Mouse (Mus musculus): Measurements from ENCODE around the gene Gm26741. TPM values are rescaled to one million over a fixed set of nuclear protein-coding genes. Genes with fewer than 3 reads are reported as not detected.

Gene Gm26741
- polyA plus RNA-seq, 2 experiments = not detected

GRCm38 (mm10) chr10:52389438-52389837 lies 30.9 kb downstream of the Gm26741 start:
- no peak for ATAC-seq (ENCODE audit: low FRiP score, low read depth)
- Histone ChIP-seq H3K27ac (replicated peaks; ENCODE audit: low read depth, low read length) (no peak overlapping the region), H3K36me3 (ENCODE audit: control insufficient read depth, insufficient read depth, low read length) (no peaks in the 10 kb centered on the region), H3K4me2 (replicated peaks; ENCODE audit: low read depth, low read length, severe bottlenecking) (no peak overlapping the region), H3K9me3 (ENCODE audit: control insufficient read depth, low read length) (no peaks in the 10 kb centered on the region), H3K27me3 (ENCODE audit: control insufficient read depth, insufficient read depth, low read length) (no peaks in the 10 kb centered on the region), H3K9ac (ENCODE audit: low read depth, low read length, severe bottlenecking) (0 out of 2 replicates have a peak overlapping the region, but pooled peaks have one; percentile 28), H3K4me3 (replicated peaks; ENCODE audit: low read length) (no peak overlapping the region), H3K4me1 (ENCODE audit: control insufficient read depth, insufficient read depth, low read length) (no peaks in the 10 kb centered on the region)
- no peak for DNase-seq (ENCODE audit: low spot score)
- WGBS = 35% methylated on average over 3 of the region's 3 CpGs
- TF ChIP-seq POLR2A (IDR thresholded peaks at IDR 0.05; ENCODE audit: borderline replicate concordance, extremely low read depth, insufficient read depth, insufficient read length) = no peak

- no peak for ATAC-seq (ENCODE audit: low FRiP score, low read depth)
- no peaks in the 10 kb centered on the region for H3K4me1 ChIP-seq (ENCODE audit: control insufficient read depth, insufficient read depth, low read length)
- no peak overlapping the region for H3K4me3 ChIP-seq (replicated peaks; ENCODE audit: low read length)
- WGBS = 83% methylated on average over 2 of the region's 2 CpGs
- no peak overlapping the region for H3K4me2 ChIP-seq (replicated peaks; ENCODE audit: low read depth, low read length, severe bottlenecking)
- no peaks in the 10 kb centered on the region for H3K27me3 ChIP-seq (ENCODE audit: control insufficient read depth, insufficient read depth, low read length)
- no peak overlapping the region; the same call in 1 of the 2 replicates for H3K27ac ChIP-seq (replicated peaks; ENCODE audit: low read depth, low read length)
- no peak overlapping the region for H3K9ac ChIP-seq (ENCODE audit: low read depth, low read length, severe bottlenecking)
- no peaks in the 10 kb centered on the region for H3K9me3 ChIP-seq (ENCODE audit: control insufficient read depth, low read length)
- H3K36me3 ChIP-seq (ENCODE audit: control insufficient read depth, insufficient read depth, low read length) = no peaks in the 10 kb centered on the region
- TF ChIP-seq POLR2A (IDR thresholded peaks at IDR 0.05; ENCODE audit: borderline replicate concordance, extremely low read depth, insufficient read depth, insufficient read length) = no peak
- no peak for DNase-seq (ENCODE audit: low spot score)
These were observed 32.6 kb downstream of the Gm26741 start for GRCm38 (mm10) chr10:52391208-52391607.

- H3K4me1 ChIP-seq (ENCODE audit: control insufficient read depth, insufficient read depth, low read length) = no peaks in the 10 kb centered on the region
- no peak overlapping the region for H3K4me3 ChIP-seq (replicated peaks; ENCODE audit: low read length)
- H3K9ac ChIP-seq (ENCODE audit: low read depth, low read length, severe bottlenecking) = no peak overlapping the region
- H3K4me2 ChIP-seq (replicated peaks; ENCODE audit: low read depth, low read length, severe bottlenecking) = no peak overlapping the region
- no peaks in the 10 kb centered on the region for H3K36me3 ChIP-seq (ENCODE audit: control insufficient read depth, insufficient read depth, low read length)
- H3K27ac ChIP-seq (replicated peaks; ENCODE audit: low read depth, low read length) = no peak overlapping the region
- ATAC-seq (ENCODE audit: low FRiP score, low read depth) (no peak), DNase-seq (ENCODE audit: low spot score) (no peak)
- TF ChIP-seq POLR2A (IDR thresholded peaks at IDR 0.05; ENCODE audit: borderline replicate concordance, extremely low read depth, insufficient read depth, insufficient read length) = no peak
- H3K27me3 ChIP-seq (ENCODE audit: control insufficient read depth, insufficient read depth, low read length) = no peaks in the 10 kb centered on the region
- no peaks in the 10 kb centered on the region for H3K9me3 ChIP-seq (ENCODE audit: control insufficient read depth, low read length)
- 90% methylated on average over 3 of the region's 3 CpGs for WGBS
These were observed 38.1 kb downstream of the Gm26741 start for GRCm38 (mm10) chr10:52396647-52397046.

DNA sequence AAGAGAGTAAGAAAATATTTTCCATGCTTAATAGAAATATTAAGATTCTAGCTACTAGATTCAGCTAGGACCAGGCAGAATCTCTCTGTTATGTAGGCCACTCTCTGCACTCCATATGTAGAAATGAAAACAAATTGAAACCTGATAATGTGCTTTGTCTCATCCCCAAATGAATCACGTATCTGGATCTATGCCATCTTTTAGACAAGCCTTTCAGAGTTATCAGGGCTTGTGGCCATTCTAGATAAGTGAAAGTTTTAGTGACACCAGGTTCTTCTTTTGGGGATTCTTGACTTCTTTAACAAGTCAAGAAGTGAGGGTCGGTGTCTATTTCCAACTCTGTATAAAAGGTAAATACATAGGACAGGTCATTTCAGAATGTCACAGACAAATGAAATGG lies 40.1 kb downstream of the Gm26741 start:
- 81% methylated on average over 2 of the region's 2 CpGs for WGBS
- H3K27me3 ChIP-seq (ENCODE audit: control insufficient read depth, insufficient read depth, low read length) = no peaks in the 10 kb centered on the region
- no peaks in the 10 kb centered on the region for H3K36me3 ChIP-seq (ENCODE audit: control insufficient read depth, insufficient read depth, low read length)
- H3K9ac ChIP-seq (ENCODE audit: low read depth, low read length, severe bottlenecking) = no peak overlapping the region
- no peak overlapping the region for H3K4me3 ChIP-seq (replicated peaks; ENCODE audit: low read length)
- H3K27ac ChIP-seq (replicated peaks; ENCODE audit: low read depth, low read length) = no peak overlapping the region
- no peaks in the 10 kb centered on the region for H3K9me3 ChIP-seq (ENCODE audit: control insufficient read depth, low read length)
- H3K4me2 ChIP-seq (replicated peaks; ENCODE audit: low read depth, low read length, severe bottlenecking) = no peak overlapping the region
- no peaks in the 10 kb centered on the region for H3K4me1 ChIP-seq (ENCODE audit: control insufficient read depth, insufficient read depth, low read length)
- ATAC-seq (ENCODE audit: low FRiP score, low read depth) (no peak), DNase-seq (ENCODE audit: low spot score) (no peak)
- TF ChIP-seq POLR2A (IDR thresholded peaks at IDR 0.05; ENCODE audit: borderline replicate concordance, extremely low read depth, insufficient read depth, insufficient read length) = no peak

DNA sequence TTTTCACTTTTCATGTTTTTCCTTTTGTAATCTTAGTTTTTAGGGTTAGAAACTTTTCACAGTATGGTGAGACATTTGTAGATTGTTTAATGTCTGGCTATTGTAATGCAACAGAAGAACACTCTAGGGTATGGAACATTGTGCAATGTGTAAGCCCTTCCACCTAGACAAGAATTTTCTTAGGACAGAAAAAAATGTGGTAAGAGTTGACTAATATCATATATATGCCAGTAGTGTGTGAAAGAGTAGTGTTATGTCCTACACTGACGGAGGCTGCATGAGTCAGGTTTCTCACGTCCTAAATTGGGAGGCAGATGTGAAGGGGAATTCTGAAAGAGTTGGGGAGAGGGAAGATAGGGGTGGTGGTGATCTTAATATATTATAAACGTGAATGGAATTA lies 41.2 kb downstream of the Gm26741 start:
- Histone ChIP-seq H3K4me2 (replicated peaks; ENCODE audit: low read depth, low read length, severe bottlenecking) (no peak overlapping the region), H3K4me1 (ENCODE audit: control insufficient read depth, insufficient read depth, low read length) (no peaks in the 10 kb centered on the region), H3K27ac (replicated peaks; ENCODE audit: low read depth, low read length) (no peak overlapping the region), H3K9ac (ENCODE audit: low read depth, low read length, severe bottlenecking) (no peak overlapping the region), H3K4me3 (replicated peaks; ENCODE audit: low read length) (no peak overlapping the region), H3K9me3 (ENCODE audit: control insufficient read depth, low read length) (no peaks in the 10 kb centered on the region), H3K27me3 (ENCODE audit: control insufficient read depth, insufficient read depth, low read length) (no peaks in the 10 kb centered on the region), H3K36me3 (ENCODE audit: control insufficient read depth, insufficient read depth, low read length) (no peaks in the 10 kb centered on the region)
- 66% methylated on average over 3 of the region's 3 CpGs for WGBS
- no peak for ATAC-seq (ENCODE audit: low FRiP score, low read depth)
- no peak for TF ChIP-seq POLR2A (IDR thresholded peaks at IDR 0.05; ENCODE audit: borderline replicate concordance, extremely low read depth, insufficient read depth, insufficient read length)
- no peak for DNase-seq (ENCODE audit: low spot score)

GRCm38 (mm10) chr10:52405160-52405559 lies 46.6 kb downstream of the Gm26741 start:
- H3K4me1 ChIP-seq (ENCODE audit: control insufficient read depth, insufficient read depth, low read length) = no peaks in the 10 kb centered on the region
- no peak for ATAC-seq (ENCODE audit: low FRiP score, low read depth)
- no peaks in the 10 kb centered on the region for H3K9me3 ChIP-seq (ENCODE audit: control insufficient read depth, low read length)
- WGBS = 88% methylated on average over 13 of the region's 13 CpGs
- H3K36me3 ChIP-seq (ENCODE audit: control insufficient read depth, insufficient read depth, low read length) = no peaks in the 10 kb centered on the region
- no peak overlapping the region for H3K4me2 ChIP-seq (replicated peaks; ENCODE audit: low read depth, low read length, severe bottlenecking)
- no peak overlapping the region for H3K4me3 ChIP-seq (replicated peaks; ENCODE audit: low read length)
- TF ChIP-seq POLR2A (IDR thresholded peaks at IDR 0.05; ENCODE audit: borderline replicate concordance, extremely low read depth, insufficient read depth, insufficient read length) = no peak
- H3K27me3 ChIP-seq (ENCODE audit: control insufficient read depth, insufficient read depth, low read length) = no peaks in the 10 kb centered on the region
- DNase-seq (ENCODE audit: low spot score) = no peak
- no peak overlapping the region for H3K9ac ChIP-seq (ENCODE audit: low read depth, low read length, severe bottlenecking)
- H3K27ac ChIP-seq (replicated peaks; ENCODE audit: low read depth, low read length) = no peak overlapping the region

Data from limb, embryonic 14.5 days (tissue).